ENCODE assay signal across 8 mouse cellular contexts in the genomic region with DNA sequence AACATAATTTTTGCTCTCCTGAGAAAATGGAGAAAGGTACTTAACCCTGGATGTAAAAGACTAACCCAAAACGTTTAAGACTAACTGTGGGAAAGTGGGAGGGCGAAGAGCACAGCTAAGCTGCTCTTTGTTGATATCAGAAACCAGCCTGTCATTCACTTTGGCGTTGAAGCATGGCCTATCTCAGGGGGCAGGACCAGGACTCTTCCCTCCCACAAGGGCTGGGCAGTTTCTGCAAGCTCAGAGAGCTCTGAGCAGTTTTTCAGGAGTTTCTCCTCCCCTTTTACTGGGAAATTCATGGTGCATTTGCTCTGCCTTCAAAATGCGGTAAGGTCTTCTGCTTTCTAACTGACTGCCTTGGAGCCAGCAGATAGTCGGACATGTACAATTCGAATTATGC.
DNase-seq lines count a peak whose midpoint lies in the region; ATAC-seq and TF ChIP-seq lines count a peak whose summit lies in the region.

No protein-coding gene starts in this region.

- no peak overlapping the region for H3K4me2 ChIP-seq in lung, embryonic 15.5 days
- peak overlapping the region; percentile 62; the same call in 1 of the 2 replicates for H3K4me2 ChIP-seq in kidney, embryonic 14.5 days (replicated peaks; ENCODE audit: low read depth, low read length)
- peak overlapping the region; percentile 56 for H3K4me2 ChIP-seq in midbrain, embryonic 13.5 days (replicated peaks)

- DNase-seq in lung, postnatal 14 days = no peak
- no peak for DNase-seq in natural killer cell, adult 2 months (ENCODE audit: low spot score in 2 of 2)
- DNase-seq in left cerebral cortex, adult 2 months (ENCODE audit: extremely low spot score in 1 of 2, low spot score in 2 of 2) = no peak
- DNase-seq in layer of hippocampus, adult 8-10 months (ENCODE audit: low spot score in 2 of 2) = no peak

- ATAC-seq in lung, embryonic 15.5 days (ENCODE audit: borderline replicate concordance, extremely low read depth, low FRiP score, low TSS enrichment) = peak; percentile 39; the same call in 1 of the 2 replicates
- peak; percentile 88 for ATAC-seq in erythroblast, adult 5-6 weeks (replicated peaks; ENCODE audit: low FRiP score, poor library complexity, severe bottlenecking)
- ATAC-seq in kidney, embryonic 14.5 days (ENCODE audit: low FRiP score, low TSS enrichment) = peak; percentile 81; the same call in 1 of the 2 replicates
- ATAC-seq in midbrain, embryonic 13.5 days = peak; percentile 75

- peaks cover 3% of the 10 kb centered on the region; the same call in 1 of the 2 replicates for H3K4me1 ChIP-seq in lung, embryonic 15.5 days
- H3K4me1 ChIP-seq in kidney, embryonic 14.5 days (ENCODE audit: control insufficient read depth, insufficient read depth, low read length) = no peaks in the 10 kb centered on the region
- peaks cover 22% of the 10 kb centered on the region for H3K4me1 ChIP-seq in midbrain, embryonic 13.5 days (replicated peaks)

- no peaks in the 10 kb centered on the region for H3K27me3 ChIP-seq in lung, embryonic 15.5 days
- no peaks in the 10 kb centered on the region for H3K27me3 ChIP-seq in kidney, embryonic 14.5 days (ENCODE audit: control insufficient read depth, insufficient read depth, low read length)
- no peaks in the 10 kb centered on the region for H3K27me3 ChIP-seq in midbrain, embryonic 13.5 days

- no peak overlapping the region for H3K9ac ChIP-seq in lung, embryonic 15.5 days
- H3K9ac ChIP-seq in kidney, embryonic 14.5 days (ENCODE audit: low read depth, low read length) = peak overlapping the region; percentile 12; the same call in 1 of the 2 replicates
- H3K9ac ChIP-seq in midbrain, embryonic 13.5 days (replicated peaks) = peak overlapping the region; percentile 21; the same call in 1 of the 2 replicates

- intact Hi-C loops in left cerebral cortex, adult 2 months (cut with DNase I) = no loop called here

- no peaks in the 10 kb centered on the region for H3K9me3 ChIP-seq in lung, embryonic 15.5 days
- no peaks in the 10 kb centered on the region for H3K9me3 ChIP-seq in kidney, embryonic 14.5 days (ENCODE audit: control insufficient read depth, low read length)
- no peaks in the 10 kb centered on the region for H3K9me3 ChIP-seq in midbrain, embryonic 13.5 days

- no peak for TF ChIP-seq CTCF in left cerebral cortex, adult 2 months (IDR thresholded peaks at IDR 0.05)

- 20% methylated on average over 6 of the region's 6 CpGs for WGBS in lung, embryonic 15.5 days
- WGBS in kidney, embryonic 14.5 days = 18% methylated on average over 6 of the region's 6 CpGs
- 5% methylated on average over 6 of the region's 6 CpGs for WGBS in midbrain, embryonic 13.5 days

- no peak overlapping the region for H3K27ac ChIP-seq in lung, embryonic 15.5 days
- H3K27ac ChIP-seq in kidney, embryonic 14.5 days (ENCODE audit: low read depth, low read length) = no peak overlapping the region
- H3K27ac ChIP-seq in midbrain, embryonic 13.5 days = peak overlapping the region; percentile 40; the same call in 1 of the 2 replicates
- H3K27ac ChIP-seq in left cerebral cortex, adult 2 months = no peak overlapping the region

- no peak overlapping the region for H3K4me3 ChIP-seq in lung, embryonic 15.5 days
- peak overlapping the region; percentile 55 for H3K4me3 ChIP-seq in kidney, embryonic 14.5 days (ENCODE audit: low read length)
- H3K4me3 ChIP-seq in midbrain, embryonic 13.5 days (replicated peaks) = peak overlapping the region; percentile 56
- H3K4me3 ChIP-seq in left cerebral cortex, adult 2 months = no peak overlapping the region

- H3K36me3 ChIP-seq in lung, embryonic 15.5 days = no peaks in the 10 kb centered on the region
- no peaks in the 10 kb centered on the region for H3K36me3 ChIP-seq in kidney, embryonic 14.5 days (ENCODE audit: control insufficient read depth, insufficient read depth, low read length)
- H3K36me3 ChIP-seq in midbrain, embryonic 13.5 days = no peaks in the 10 kb centered on the region

Comparison
In these comparisons a context has a peak if more than half of its experiments do, and no peak if none do; other contexts are left out.
1. H3K4me3 ChIP-seq: peak in kidney, embryonic 14.5 days (single experiment) and midbrain, embryonic 13.5 days (single experiment); none in lung, embryonic 15.5 days (single experiment) and left cerebral cortex, adult 2 months (single experiment).
2. Peak in every context shown above with its lines, with median percentiles within 50 percentile points of each other: ATAC-seq.